Mouse (Mus musculus) olfactory bulb, adult 2 months (tissue): ENCODE measurements at regions not wholly inside any gene's neighbourhood (a gene's known extent, or its start where the extent isn't known, plus 50 kb on each side); places are given as distances from the start of the nearest gene placed in this dataset.

Experiments
- CTCF ChIP-seq: fragments of 200-500 bp; IDR thresholded peaks from 2 replicates; pipeline ENCODE4 v1.5.1; 2012; ENCODE audit warnings: low read depth, mild to moderate bottlenecking, low read length, moderate library complexity; ENCODE audit not compliant: insufficient read depth
- POLR2A ChIP-seq: fragments of 200-500 bp; IDR thresholded peaks from 2 replicates; pipeline ENCODE4 v1.6.1; 2012; ENCODE audit warnings: mild to moderate bottlenecking, low read depth, low read length, moderate library complexity; ENCODE audit not compliant: insufficient read depth

DNA sequence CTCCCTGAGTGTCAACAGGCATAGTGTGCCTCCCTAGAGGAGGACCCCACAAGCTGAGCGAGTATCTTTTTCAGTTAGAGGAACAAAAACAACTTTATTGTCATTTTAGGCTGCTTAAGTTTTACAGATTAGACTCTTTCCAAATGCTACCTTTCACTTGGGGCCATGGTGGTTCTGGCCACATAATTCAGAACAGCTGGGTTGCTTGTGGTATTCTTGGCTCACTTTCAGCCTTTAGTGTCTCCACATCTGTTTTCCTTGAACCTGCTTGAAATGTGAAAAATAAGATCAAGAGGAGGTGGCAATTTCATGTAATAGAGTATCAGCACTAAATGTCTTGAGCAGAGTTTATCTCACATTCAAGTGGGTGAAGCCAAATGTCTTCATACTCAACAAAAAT, 402.7 kb upstream of the Ptger4 start:
- TF ChIP-seq CTCF, result no peak
- TF ChIP-seq POLR2A, result no peak
